Comparison of ENCODE assay signal across 18 mouse cellular contexts in the genomic region with DNA sequence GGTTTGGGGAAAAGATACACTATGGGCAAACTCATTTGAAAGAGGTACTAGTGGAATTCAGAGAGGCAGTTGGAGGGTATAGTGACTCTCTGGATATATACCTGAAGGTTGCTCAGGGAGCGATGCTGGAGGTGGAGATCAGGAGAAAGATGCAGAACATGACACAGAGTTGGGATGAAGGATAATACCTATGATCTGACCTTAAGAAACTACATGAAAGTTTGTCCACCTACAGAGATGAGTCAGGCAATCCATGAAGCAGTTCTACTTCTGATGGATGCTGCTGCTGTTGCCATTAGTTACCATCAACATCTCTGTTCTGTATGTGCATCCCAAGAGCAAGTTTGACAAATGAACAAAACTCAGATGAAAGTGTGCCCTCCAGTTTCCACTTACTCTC.
"Had no signal": no experiment of that assay in that cellular context is flagged by ENCODE, and none has a peak within 500 bp of the region (broad histone marks: within the 10 kb centered on the region; RNA-seq: fewer than 3 reads in every experiment).

No protein-coding gene starts in this region.

- H3K36me3 ChIP-seq: midbrain, embryonic 10.5 days; neural tube, embryonic 15.5 days had no signal

- ATAC-seq: midbrain, embryonic 13.5 days; midbrain, embryonic 16.5 days had no signal

- H3K9me3 ChIP-seq: midbrain, embryonic 10.5 days; midbrain, embryonic 13.5 days; neural tube, embryonic 13.5 days; neural tube, embryonic 15.5 days had no signal

- H3K27me3 ChIP-seq: midbrain, embryonic 13.5 days; neural tube, embryonic 13.5 days; neural tube, embryonic 15.5 days had no signal

- H3K4me2 ChIP-seq: lung, embryonic 14.5 days; midbrain, embryonic 13.5 days; neural tube, embryonic 13.5 days; neural tube, embryonic 15.5 days had no signal

- DNase-seq: lung, adult 18-20 months; lung, embryonic 14.5 days; lung, postnatal 10 days; lung, postnatal 4 days; retina, postnatal 1 day; right cerebral cortex, adult 18-20 months; right cerebral cortex, postnatal 25 days; right cerebral cortex, postnatal 4 days; spleen, adult 18-20 months; thymus, adult 18-20 months; thymus, postnatal 14 days; thymus, postnatal 36 days had no signal

- H3K4me1 ChIP-seq: midbrain, embryonic 10.5 days; midbrain, embryonic 13.5 days; neural tube, embryonic 13.5 days; neural tube, embryonic 15.5 days had no signal

- H3K27ac ChIP-seq: midbrain, embryonic 10.5 days; midbrain, embryonic 13.5 days; neural tube, embryonic 13.5 days; neural tube, embryonic 15.5 days had no signal

- H3K4me3 ChIP-seq: midbrain, embryonic 10.5 days; midbrain, embryonic 13.5 days; myocyte; neural tube, embryonic 13.5 days; neural tube, embryonic 15.5 days had no signal

- H3K9ac ChIP-seq: lung, embryonic 14.5 days; midbrain, embryonic 13.5 days; neural tube, embryonic 13.5 days; neural tube, embryonic 15.5 days had no signal
